Mouse (Mus musculus): ENCODE measurements around the gene Cplx3.

GRCm38 (mm10) chr9:57625674-57626500, 19.8 kb upstream of the Cplx3 start:
- TF ChIP-seq CTCF (IDR thresholded peaks at IDR 0.05; ENCODE audit: control insufficient read depth, insufficient read depth, low read length) (no peak), POLR2A (IDR thresholded peaks at IDR 0.05; ENCODE audit: borderline replicate concordance, control insufficient read depth, low read depth, low read length) (no peak)

Data from bone marrow, adult 2 months (tissue).